ENCODE assay signal across 15 mouse cellular contexts in the genomic region with DNA sequence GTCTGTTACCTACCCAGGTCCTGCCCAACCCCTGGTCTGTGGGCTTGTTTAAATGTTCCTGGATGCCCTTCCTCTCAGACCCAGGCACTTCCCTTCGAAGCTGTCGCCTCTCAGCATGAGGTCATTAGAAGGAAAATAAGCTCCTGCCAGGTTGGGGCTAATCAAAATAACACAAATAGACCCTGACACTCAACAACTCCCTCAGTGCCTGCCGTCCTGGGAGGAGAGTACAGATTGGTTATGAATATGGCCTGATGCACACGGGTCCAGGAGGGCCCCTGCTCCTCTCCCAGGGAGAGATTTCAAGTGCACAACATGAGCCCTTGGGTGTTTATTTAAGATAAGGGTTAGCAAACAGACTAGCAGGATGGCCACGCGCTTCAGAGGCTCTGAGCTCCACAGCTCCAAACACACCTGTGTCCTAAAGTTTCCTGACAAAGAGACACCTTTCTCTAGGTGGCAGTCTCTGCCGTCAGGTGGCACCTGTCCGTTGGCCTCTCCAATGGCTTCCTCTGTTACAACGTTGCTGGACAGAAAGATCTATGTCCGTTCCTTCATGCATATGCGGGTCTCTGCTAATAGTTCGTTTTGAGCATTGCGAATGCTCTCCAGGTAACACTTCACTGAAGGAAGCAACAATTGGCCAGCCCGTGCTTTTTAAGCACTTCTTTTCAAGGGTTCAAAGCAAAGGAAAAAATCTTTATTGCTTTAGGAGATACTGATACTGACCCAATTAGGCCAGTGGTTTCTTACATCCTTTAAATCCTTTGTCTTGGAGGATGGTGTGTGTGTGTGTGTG. TPM values are rescaled to one million over a fixed set of nuclear protein-coding genes. Genes with fewer than 3 reads are reported as not detected.
A peak's percentile ranks its signal among the peaks of the same experiment; 100 is the strongest.
DNase-seq lines count a peak whose midpoint lies in the region; ATAC-seq and TF ChIP-seq lines count a peak whose summit lies in the region.
"Had no signal": no experiment of that assay in that cellular context is flagged by ENCODE, and none has a peak within 500 bp of the region (broad histone marks: within the 10 kb centered on the region; RNA-seq: fewer than 3 reads in every experiment).

No protein-coding gene starts in this region.

- no peak for ATAC-seq in liver, embryonic 12.5 days
- no peak for ATAC-seq in hindbrain, postnatal 0 days
- ATAC-seq in neural tube, embryonic 13.5 days (ENCODE audit: low read depth): no peak
- ATAC-seq: forebrain, embryonic 13.5 days had no signal

- no peaks in the 10 kb centered on the region for H3K79me2 ChIP-seq in liver, adult 2 months (ENCODE audit: control insufficient read depth, insufficient read depth, low read length)

- peaks cover 12% of the 10 kb centered on the region for H3K4me1 ChIP-seq in liver, adult 2 months (ENCODE audit: control insufficient read depth, insufficient read depth, low read length)
- H3K4me1 ChIP-seq in liver, embryonic 12.5 days: no peaks in the 10 kb centered on the region
- no peaks in the 10 kb centered on the region for H3K4me1 ChIP-seq in hindbrain, postnatal 0 days (ENCODE audit: insufficient read depth, low read length)
- H3K4me1 ChIP-seq in neural tube, embryonic 13.5 days (replicated peaks): peaks cover 48% of the 10 kb centered on the region
- H3K4me1 ChIP-seq: forebrain, embryonic 13.5 days had no signal

- H3K27me3 ChIP-seq in liver, adult 2 months (ENCODE audit: control insufficient read depth, insufficient read depth, low read length): peaks cover 2% of the 10 kb centered on the region; the same call in 1 of the 2 replicates
- H3K27me3 ChIP-seq in liver, embryonic 12.5 days (replicated peaks): peaks cover 76% of the 10 kb centered on the region
- H3K27me3 ChIP-seq in hindbrain, postnatal 0 days (ENCODE audit: insufficient read depth, low read length): peaks cover 18% of the 10 kb centered on the region
- peaks cover 93% of the 10 kb centered on the region for H3K27me3 ChIP-seq in neural tube, embryonic 13.5 days

- H3K9ac ChIP-seq in liver, adult 2 months (ENCODE audit: low read depth, low read length): no peak overlapping the region
- no peak overlapping the region for H3K9ac ChIP-seq in liver, embryonic 12.5 days
- H3K9ac ChIP-seq in hindbrain, postnatal 0 days (replicated peaks; ENCODE audit: low read length): no peak overlapping the region
- no peak overlapping the region for H3K9ac ChIP-seq in neural tube, embryonic 13.5 days
- H3K9ac ChIP-seq: forebrain, embryonic 13.5 days; heart, embryonic 13.5 days had no signal

- peak; percentile 65 for DNase-seq in liver, adult 2 months (ENCODE audit: extremely low read depth, low read depth, low spot score)
- peak; percentile 60 for DNase-seq in embryo, embryonic 11 days
- DNase-seq in hindbrain, postnatal 0 days (ENCODE audit: low spot score): peak; percentile 41
- no peak for DNase-seq in spleen, postnatal 36 days (ENCODE audit: low spot score in 2 of 2)
- DNase-seq in gastrocnemius, postnatal 25 days: no peak
- DNase-seq in left cerebral cortex, adult 11 months (ENCODE audit: low spot score): no peak
- DNase-seq: right cerebral cortex, postnatal 14 days; thymus, postnatal 36 days had no signal

- peak; percentile 25; the same call in 1 of the 2 replicates for TF ChIP-seq CTCF in liver, adult 2 months (IDR thresholded peaks at IDR 0.05; ENCODE audit: low read depth, low read length)
- no peak for TF ChIP-seq CTCF in hindbrain, postnatal 0 days (IDR thresholded peaks at IDR 0.05; ENCODE audit: low read depth)

- H3K4me3 ChIP-seq in liver, adult 2 months (ENCODE audit: insufficient read depth, low read depth, low read length): no peak overlapping the region
- no peak overlapping the region for H3K4me3 ChIP-seq in liver, embryonic 12.5 days
- no peak overlapping the region for H3K4me3 ChIP-seq in hindbrain, postnatal 0 days (ENCODE audit: low read length)
- H3K4me3 ChIP-seq in neural tube, embryonic 13.5 days: no peak overlapping the region
- H3K4me3 ChIP-seq: forebrain, embryonic 13.5 days; heart, embryonic 13.5 days had no signal

- no peak overlapping the region for H3K4me2 ChIP-seq in liver, embryonic 12.5 days
- no peak overlapping the region for H3K4me2 ChIP-seq in hindbrain, postnatal 0 days (ENCODE audit: low read depth, low read length)
- no peak overlapping the region for H3K4me2 ChIP-seq in neural tube, embryonic 13.5 days
- H3K4me2 ChIP-seq: forebrain, embryonic 13.5 days; heart, embryonic 13.5 days had no signal

- no peak for TF ChIP-seq POLR2A in liver, adult 2 months (IDR thresholded peaks at IDR 0.05; ENCODE audit: extremely low read depth, insufficient read depth, low read length)

- 2% methylated on average over 14 of the region's 14 CpGs for WGBS in liver, adult 2 months
- WGBS in liver, embryonic 12.5 days (ENCODE audit: insufficient replicate concordance): 4% methylated on average over 14 of the region's 14 CpGs
- 9% methylated on average over 14 of the region's 14 CpGs for WGBS in hindbrain, postnatal 0 days
- 4% methylated on average over 14 of the region's 14 CpGs for WGBS in neural tube, embryonic 13.5 days

- no peaks in the 10 kb centered on the region for H3K36me3 ChIP-seq in liver, adult 2 months (ENCODE audit: control insufficient read depth, insufficient read depth, low read length)
- H3K36me3 ChIP-seq in liver, embryonic 12.5 days: no peaks in the 10 kb centered on the region
- no peaks in the 10 kb centered on the region for H3K36me3 ChIP-seq in hindbrain, postnatal 0 days (ENCODE audit: insufficient read depth, low read length)
- H3K36me3 ChIP-seq in neural tube, embryonic 13.5 days: no peaks in the 10 kb centered on the region
- H3K36me3 ChIP-seq: heart, embryonic 13.5 days had no signal

- H3K27ac ChIP-seq in liver, adult 2 months (replicated peaks; ENCODE audit: insufficient read depth, low read depth, low read length): no peak overlapping the region
- no peak overlapping the region for H3K27ac ChIP-seq in liver, embryonic 12.5 days
- no peak overlapping the region for H3K27ac ChIP-seq in hindbrain, postnatal 0 days
- H3K27ac ChIP-seq in neural tube, embryonic 13.5 days (replicated peaks): peak overlapping the region; percentile 42; the same call in 1 of the 2 replicates
- H3K27ac ChIP-seq: forebrain, embryonic 13.5 days; heart, embryonic 13.5 days had no signal

- H3K9me3 ChIP-seq in liver, embryonic 12.5 days (replicated peaks): no peaks in the 10 kb centered on the region
- no peaks in the 10 kb centered on the region for H3K9me3 ChIP-seq in hindbrain, postnatal 0 days (ENCODE audit: low read length)
- no peaks in the 10 kb centered on the region for H3K9me3 ChIP-seq in neural tube, embryonic 13.5 days
- H3K9me3 ChIP-seq: forebrain, embryonic 13.5 days; heart, embryonic 13.5 days had no signal

RNA-seq across cellular contexts. Expression of a gene that starts 56.2 kb away (rescaled TPM):
- total RNA-seq in liver, adult 2 months (2014; rRNA removed): not detected in 2 replicates
- not detected in 2 replicates for polyA plus RNA-seq in liver, adult 2 months (2012; rRNA removed)
- 0.04 TPM in 1 of 2 replicates, not detected in the other for polyA plus RNA-seq in liver, embryonic 12.5 days (2016; fragmentation: Nextera tagmentation; extraction: Ambion mirVana)
- 8.0 and 11.9 TPM in 2 replicates for total RNA-seq in hindbrain, postnatal 0 days (2014; rRNA removed)
- 14.0 and 14.5 TPM in 2 replicates for polyA plus RNA-seq in hindbrain, postnatal 0 days (2015; fragmentation: Nextera tagmentation; extraction: Ambion mirVana)
- 12.9 and 17.0 TPM in 2 replicates for polyA plus RNA-seq in neural tube, embryonic 13.5 days (2015; fragmentation: Nextera tagmentation; extraction: Ambion mirVana)
- total RNA-seq in gastrocnemius, postnatal 25 days (2021): under 1 TPM in 1 of 2 experiments, not detected in 1; 0.08 TPM
- total RNA-seq: left cerebral cortex, adult 8-10 months; megakaryocyte-erythroid progenitor cell, adult 5-6 weeks; MEL had no signal

Comparison
In these comparisons a context has a peak if more than half of its experiments do, and no peak if none do; other contexts are left out.
1. DNase-seq: peak in liver, adult 2 months (single experiment), embryo, embryonic 11 days (single experiment) and hindbrain, postnatal 0 days (single experiment); none in spleen, postnatal 36 days (0 of 2), gastrocnemius, postnatal 25 days (single experiment) and left cerebral cortex, adult 11 months (single experiment).
2. RNA of a gene that starts 56.2 kb away (polyA plus RNA-seq): 14.0 to 14.5 TPM in hindbrain, postnatal 0 days and 12.9 to 17.0 TPM in neural tube, embryonic 13.5 days; 0.04 TPM in liver, embryonic 12.5 days and not detected in liver, adult 2 months; every median in the first group is over 10 times any median in the second.